Mouse (Mus musculus): Measurements from ENCODE around the gene Gk2.

Gk2 gene

DNA sequence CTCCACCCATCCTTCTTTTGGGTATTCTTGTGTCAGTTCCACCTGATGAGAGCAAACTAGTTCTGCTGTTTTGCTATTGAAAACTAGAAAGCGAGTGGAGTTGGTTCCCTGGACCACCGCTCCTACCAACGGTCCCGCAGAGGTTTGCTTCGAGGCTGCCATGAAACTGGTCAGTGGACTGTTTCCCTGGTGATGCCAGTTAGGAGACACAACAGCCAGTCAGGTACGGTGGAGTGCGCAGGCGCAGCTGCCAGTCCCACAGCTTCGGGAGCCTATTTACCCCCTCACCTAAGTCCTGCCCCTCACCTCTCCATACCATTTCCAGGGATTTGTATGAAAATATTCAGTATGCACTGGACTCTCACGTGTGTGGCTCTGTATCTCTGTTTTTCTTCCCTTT is at the start of gene Gk2:
Gene Gk2 (minus strand): TSS at position 206 of the 400 bp plus-strand sequence.
- no peak for DNase-seq (ENCODE audit: low spot score)

DNA sequence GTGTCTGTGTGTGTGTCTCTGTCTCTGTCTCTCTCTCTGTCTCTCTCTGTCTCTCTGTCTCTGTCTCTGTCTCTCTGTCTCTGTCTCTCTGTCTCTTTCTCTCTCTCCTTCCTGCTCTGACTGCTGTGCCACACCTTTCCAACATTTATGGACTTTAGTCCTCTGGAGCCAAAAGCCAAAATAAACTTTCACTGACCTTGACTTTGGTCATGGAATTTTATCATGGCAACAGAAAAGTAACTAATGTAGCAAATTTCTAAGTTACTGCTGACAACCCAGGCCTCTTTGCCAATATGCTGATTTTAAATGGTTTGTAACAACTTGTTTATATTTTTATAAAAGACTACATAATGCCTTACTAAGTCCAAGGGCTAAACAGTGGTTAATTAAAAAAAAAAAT is 41.2 kb upstream of the Gk2 start:
- no peak for DNase-seq (ENCODE audit: low spot score)

DNA sequence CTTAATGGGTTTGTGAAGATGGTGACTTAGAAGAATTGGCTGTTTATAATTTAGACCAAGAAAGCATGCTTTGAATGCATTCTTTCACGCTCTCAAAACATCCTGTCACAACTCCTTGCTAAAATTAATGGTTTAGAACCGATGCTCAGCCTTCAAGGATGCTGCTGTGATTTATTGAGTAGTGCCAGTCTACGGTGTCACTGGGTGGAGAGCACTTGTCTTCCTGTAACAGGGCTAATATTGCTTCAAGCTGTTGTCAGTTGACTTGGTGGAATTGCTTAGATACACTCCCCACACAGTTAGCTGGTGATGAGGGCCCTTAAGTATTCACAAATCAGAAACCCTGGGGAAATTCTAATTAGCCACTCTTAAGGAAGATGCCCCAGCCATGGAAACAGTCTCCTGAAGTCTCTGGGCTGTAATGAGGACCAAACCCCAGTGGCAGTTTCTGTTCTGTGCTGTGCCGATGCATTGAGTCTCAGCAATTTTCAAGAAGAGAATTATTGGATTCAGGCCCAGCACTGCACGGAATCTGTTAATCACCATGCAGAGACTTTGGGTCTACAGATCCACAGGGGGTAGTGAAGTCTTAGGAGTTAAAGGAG is 38.8 kb upstream of the Gk2 start:
- no peak for DNase-seq (ENCODE audit: low spot score)

DNA sequence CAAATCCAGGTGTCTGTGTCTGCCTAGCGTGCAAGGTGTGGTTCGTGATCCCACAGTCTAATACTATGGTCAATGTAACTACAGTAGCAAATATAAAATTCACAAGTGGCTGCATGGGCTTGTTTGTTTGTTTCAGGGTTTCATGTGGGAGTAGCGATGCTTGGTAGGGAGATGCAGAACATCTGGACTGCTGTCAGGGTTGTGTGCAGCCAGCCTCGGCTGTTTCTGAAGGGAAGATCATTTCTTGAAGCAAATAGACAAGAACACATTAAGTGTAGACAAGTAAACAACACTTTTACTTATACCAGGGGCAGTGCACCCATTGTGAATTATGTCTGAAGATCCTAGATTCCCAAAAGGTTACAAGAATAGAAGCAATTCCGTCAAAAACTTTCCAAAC is 36.6 kb upstream of the Gk2 start:
- no peak for DNase-seq (ENCODE audit: low spot score)

DNA sequence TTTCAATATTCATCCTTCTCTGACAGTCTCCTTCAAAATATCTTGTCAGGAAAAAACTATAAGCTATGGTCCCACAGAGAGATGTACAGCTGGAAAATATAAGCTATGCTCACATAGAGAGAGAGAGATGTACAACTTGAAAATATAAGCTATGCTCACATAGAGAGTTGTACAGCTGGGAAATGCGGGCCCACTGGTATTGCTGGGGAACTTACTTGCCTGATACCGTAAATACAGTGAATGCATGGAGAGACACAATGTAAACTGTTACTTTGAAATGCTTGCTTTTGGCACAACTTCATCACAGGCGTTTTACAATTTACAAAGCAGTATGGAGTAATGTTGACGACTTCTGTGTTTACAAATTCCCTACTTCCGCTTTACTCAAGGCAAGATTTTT is 29.3 kb upstream of the Gk2 start:
- DNase-seq (ENCODE audit: low spot score), result no peak

DNA sequence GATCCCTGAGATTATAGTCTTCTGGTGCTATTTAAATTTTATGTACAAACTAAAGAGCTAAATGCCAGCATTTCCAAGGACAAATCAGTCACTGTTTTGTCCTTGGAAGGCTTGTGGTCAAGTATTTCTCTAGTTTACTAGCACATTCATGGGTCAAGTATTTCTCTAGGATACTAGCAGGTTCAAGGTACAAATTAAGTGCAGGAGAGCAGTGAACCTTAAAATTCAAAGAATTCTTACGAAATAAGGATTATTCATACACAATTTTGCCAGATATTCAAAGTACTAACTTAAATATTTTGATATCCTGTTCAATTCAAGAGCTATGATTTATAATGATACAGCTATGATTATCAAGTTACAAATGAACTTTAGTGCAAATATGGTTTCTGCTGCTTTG is 23.2 kb upstream of the Gk2 start:
- no peak for DNase-seq (ENCODE audit: low spot score)

DNA sequence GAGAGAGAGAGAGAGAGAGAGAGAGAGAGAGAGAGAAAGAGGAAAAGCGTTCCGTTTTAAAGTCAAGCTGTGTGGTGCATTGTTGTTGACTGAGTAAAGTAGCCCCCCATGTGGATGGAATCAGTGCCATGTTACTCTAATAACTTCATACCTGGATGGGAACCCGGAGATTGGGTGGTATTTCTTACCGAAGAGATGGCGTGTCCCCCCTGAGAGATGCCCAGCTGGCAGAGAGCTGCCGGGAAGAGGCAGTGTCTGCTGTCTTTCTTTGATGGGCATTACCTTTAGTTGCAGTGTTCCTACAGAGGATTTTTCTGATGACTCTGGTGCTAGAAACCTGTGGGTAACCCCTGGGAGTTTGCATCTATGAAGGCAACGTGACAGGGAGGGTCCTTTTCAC is 10.4 kb upstream of the Gk2 start:
- no peak for DNase-seq (ENCODE audit: low spot score)

DNA sequence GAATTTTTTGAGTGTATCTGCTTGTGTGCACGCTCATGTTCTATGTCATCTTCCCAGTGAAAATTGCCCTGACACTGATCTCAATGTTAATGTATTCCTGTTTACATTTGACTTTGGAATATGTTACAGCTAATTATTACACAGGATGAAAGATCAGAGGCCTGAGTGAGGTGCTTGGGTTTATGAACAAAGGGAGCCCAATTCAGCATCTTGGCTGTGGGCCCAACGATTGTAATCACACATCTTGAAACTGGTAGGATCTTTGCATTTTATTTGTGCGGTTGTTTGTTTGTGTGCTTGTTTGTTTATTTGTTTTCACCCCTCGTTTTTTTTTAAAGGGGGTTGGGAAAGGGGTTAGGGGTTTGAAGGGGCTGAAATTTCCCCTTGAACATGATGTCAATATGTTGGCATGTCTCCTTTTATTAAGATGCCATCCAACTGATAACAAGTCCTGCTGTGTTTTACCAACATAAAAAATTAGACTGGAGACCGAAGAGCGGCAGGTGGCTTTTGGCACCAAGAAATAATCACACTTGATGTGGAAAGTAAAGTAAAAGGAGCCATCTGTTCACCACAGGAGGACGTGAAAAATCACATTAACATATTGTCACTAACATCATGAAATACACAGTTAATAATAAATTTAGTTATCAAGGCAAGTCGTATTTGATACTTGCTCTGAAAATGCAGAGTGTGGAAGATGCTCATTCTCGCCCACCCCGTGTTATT is 9.8 kb upstream of the Gk2 start:
- DNase-seq (ENCODE audit: low spot score), result no peak

DNA sequence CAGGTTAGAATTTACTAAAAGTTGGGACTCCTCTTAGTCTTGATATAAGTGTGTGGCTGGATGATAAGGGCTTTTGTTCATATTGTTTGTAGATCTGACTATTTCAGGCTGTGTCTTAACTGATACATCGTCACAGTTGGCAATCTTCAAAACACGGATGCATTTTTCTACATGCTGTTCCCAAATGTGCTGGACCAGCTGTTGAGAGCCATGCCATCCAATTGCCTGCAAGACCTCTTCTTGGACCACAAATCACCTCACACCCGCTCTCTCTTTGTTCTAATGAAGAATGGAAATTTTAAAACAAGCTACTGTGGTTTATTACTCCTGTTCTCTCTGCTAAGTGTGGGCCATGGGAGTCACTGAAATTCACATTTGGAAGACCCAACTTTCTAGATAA is 9.1 kb upstream of the Gk2 start:
- DNase-seq (ENCODE audit: low spot score), result no peak

DNA sequence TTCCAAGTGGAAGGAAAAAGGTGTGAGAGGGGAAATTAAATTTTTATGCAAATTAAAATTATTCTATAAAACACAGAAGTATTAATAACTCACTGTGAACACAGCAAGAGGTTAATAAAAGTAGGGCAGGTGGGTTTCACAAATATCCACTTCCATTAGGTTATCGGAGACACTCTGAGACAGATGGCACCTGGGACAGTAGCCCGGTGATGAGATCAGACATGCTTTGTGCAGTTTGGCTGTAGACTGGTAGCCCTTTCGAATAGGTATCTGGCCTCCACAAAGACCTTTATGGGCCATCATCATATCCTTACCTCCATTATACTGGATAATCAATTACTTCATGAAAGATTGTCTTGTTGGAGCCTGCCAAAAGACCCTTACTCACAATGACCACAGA is 6.0 kb upstream of the Gk2 start:
- no peak for DNase-seq (ENCODE audit: low spot score)

DNA sequence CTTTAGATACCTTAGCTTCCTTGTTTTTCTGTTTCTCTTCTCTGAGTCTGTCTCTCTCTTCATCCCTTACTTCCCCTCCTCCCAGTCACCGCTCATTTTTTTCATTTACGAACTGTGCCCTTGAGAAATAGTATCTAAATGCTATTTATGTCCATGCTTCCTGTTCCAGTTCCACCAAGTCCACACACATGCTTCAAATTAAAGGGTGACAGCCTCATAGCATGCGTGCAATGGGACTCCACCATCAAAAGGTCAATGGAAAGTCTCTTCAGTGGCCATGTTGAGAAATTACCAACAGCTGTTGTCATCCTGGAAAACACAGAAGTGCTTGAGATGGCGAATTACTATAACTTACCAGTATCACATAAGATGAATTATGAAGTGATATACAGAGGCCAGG is 5.4 kb downstream of the Gk2 start:
- DNase-seq (ENCODE audit: low spot score), result no peak

DNA sequence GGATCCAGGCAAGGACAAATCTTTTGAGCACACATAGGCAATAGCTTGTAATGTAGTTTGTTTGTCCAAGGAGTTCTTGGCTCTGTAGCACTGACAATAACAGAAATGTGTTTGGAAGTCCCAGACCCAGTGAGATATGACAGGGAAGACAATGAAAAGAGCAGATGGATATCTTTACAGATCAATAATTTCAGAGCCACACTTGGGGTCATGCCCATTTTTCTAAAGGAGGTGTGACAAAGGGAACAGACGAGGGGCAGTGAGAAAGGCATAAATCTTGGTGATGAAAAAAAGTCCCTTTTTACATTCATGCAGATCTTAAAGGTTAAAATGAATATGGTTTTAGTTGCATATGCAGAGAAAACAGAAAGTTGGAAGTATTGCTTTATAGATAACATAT is 12.6 kb downstream of the Gk2 start:
- DNase-seq (ENCODE audit: low spot score), result no peak

DNA sequence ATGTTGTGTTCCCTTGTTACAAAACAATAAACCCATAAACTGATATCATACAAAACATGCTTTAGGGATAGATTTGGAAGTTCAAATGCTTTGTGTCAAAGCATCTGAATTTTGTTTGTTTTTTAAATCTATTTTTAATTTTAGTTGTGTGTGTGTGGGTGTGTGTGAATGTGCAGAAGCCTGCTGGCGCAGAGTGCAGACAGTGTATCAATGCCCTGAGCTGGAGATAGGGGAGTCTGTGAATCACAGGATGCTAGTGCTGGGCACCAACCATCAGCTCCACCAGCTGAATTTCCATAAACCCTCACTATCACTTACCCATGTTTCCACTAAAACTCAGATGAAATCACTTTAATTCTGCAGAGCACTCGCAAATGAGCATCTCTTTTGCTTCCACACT is 24.3 kb downstream of the Gk2 start:
- no peak for DNase-seq (ENCODE audit: low spot score)

DNA sequence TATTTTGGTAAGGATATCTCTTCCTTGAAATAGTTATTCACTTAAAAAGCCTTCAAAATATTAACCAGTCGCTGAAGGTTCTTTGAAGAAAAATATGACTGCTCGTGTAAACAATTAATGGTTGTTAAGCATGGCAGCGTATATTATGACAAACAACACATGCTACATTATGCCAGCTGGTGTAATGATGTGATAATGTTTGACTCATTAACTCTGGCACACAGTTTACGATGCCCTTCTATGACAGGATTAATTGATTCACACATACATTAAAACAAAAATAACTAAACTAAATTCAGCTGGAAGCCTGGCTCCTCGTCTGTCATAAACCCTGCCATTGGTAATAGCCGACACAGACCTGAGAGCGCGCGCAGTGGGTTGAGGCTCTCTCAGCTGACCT is 26.8 kb downstream of the Gk2 start:
- no peak for DNase-seq (ENCODE audit: low spot score)

DNA sequence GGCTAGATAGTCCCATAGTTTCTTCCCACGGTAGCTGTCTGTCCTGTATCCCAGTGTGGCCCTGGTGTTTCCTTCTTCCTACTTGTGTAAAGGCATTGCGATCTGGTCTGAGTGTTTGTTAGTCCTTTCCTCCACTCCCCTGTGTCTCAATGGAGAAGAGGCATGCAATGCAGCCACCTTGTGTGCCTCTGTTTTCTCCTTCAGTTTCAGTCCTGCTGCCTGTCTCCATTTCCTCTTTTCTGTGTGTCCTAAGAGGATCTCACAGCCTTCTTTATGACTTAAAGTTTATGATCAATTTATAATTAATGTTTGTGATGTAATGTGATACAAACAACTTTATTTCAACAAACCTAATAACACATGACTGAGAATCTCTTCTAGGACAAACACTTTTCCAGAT is 35.2 kb downstream of the Gk2 start:
- DNase-seq (ENCODE audit: low spot score), result no peak

DNA sequence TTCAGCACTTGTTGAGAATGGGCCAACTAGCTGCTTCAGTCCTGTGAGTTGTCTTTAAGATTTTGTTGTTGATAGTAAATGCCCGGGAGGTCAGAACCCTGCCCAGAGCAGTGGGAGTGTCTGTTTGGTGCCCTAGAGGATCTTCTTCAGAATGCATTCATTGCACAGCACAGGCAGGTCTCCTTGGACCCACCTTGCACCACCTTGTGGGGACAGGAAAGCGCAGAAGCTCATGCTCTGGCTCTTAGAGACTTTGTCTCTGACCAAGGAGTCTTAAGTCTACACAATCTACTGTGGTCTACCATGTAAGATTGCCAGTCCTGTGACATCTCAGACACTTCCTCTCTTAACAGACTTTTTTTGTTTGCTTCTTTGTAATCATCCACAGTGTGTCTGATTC is 39.6 kb downstream of the Gk2 start:
- DNase-seq (ENCODE audit: low spot score), result no peak

DNA sequence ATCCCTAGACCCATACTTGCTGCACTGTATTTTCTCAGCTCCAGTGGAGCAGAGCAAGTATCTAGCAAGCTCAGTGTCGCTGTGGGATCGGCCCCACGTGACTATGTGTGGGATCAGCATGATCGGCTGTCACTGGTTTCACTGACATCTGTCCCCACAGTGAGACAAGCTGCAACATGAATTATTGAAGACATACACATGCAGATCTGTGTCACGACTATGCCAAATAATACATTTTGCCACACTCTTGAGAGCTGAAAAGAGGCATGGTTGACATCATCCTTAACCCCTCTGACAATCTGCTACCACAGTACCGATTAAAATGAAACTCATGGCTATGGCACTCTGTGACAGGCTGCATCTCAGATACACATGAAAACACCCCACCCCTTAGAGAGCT is 41.0 kb downstream of the Gk2 start:
- no peak for DNase-seq (ENCODE audit: low spot score)

DNA sequence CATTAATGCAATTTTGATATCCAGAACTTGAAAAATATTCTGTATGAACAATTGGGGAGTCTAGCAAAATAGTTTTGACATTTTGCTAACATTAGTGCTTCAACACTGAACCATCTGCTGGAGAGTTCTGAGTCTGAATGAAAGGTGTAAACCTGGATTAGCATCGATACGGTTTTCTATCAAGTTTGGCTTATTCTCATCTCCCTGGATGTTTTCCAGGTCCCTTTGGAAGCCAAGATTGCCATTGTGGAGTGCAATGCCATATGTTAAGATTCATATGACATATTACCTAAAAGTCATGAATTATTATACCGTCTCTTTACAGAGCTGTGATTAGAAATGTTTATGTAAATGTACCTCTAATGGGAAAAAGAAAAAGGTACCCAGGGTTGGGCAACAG is 43.1 kb downstream of the Gk2 start:
- no peak for DNase-seq (ENCODE audit: low spot score)

DNA sequence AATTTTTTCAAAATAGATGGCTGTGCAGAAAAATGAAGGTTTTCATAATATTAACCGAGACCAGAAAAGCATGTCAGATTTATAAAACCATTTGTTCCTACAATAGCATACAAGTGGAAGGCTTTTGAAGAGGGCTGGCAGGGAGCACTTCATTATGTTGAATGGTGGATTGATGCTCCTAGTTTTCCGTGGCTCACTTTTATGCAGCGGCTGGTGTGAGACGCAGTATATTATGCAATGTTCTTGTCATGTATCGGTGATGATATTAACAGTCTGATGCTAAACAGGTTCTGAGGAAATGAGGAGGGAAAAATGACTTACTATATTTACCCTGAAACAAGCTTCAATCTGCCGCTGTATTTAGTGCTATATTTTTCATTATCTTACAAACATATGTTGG is 46.6 kb downstream of the Gk2 start:
- no peak for DNase-seq (ENCODE audit: low spot score)

DNA sequence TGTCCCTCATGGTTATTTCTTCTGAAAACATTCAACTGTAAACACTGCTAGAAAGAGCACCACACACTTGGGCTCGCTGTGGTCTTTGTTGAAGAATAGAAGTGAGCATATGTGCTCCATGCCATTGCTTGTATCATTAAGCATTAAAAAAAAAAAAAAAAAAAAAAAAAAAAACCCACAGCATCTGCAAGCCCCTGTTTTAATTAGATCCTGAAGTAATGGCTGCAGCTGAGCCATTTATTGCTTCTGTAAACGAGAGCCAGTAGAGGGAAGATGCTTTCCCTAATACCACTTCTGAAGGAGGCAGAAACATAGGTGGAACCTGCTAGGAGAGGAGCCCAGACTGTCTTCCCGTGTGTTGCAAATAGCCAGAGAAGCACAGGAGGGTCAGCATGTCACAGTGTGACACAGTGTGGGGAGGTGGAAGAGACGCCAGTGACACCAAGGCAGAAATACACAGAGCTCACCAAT is 47.6 kb downstream of the Gk2 start:
- DNase-seq (ENCODE audit: low spot score), result no peak
